Mouse (Mus musculus) midbrain, postnatal 0 days (tissue): ENCODE measurements around the gene Inafm1. TPM values are rescaled to one million over a fixed set of nuclear protein-coding genes. Genes with fewer than 3 reads are reported as not detected.
A peak's percentile ranks its signal among the peaks of the same experiment; 100 is the strongest.
"Not testable (repeated sequence)": the region's sequence is repeated elsewhere in the genome, so short reads cannot be mapped to it uniquely, and the experiment has no call there.

Experiments
- ATAC-seq: fragments of 200-750 bp; cut with Nextera tagmentation; 2 replicates; pipeline ENCODE4 v1.8.0; 2017; ENCODE audit warnings: moderate number of reproducible peaks, mild to moderate bottlenecking, moderate TSS enrichment, moderate library complexity; ENCODE audit not compliant: low FRiP score
- DNase-seq: peaks from one replicate; pipeline ENCODE4 v3.0.0-alpha.2; 2015; ENCODE audit warnings: low spot score
- H3K27ac ChIP-seq: fragments of 300-500 bp; sonication (generic); 2 replicates; pipeline ENCODE4 v1.5.1; 2014; ENCODE audit warnings: low read depth, mild to moderate bottlenecking, low read length, mixed read lengths
- H3K27me3 ChIP-seq: fragments of 300-500 bp; sonication (generic); 2 replicates; pipeline ENCODE4 v1.6.1; 2014; ENCODE audit warnings: low read length, control low read depth, mixed read lengths; ENCODE audit not compliant: insufficient read depth
- H3K36me3 ChIP-seq: fragments of 300-500 bp; sonication (generic); 2 replicates; pipeline ENCODE4 v1.6.1; 2014; ENCODE audit warnings: low read length, control low read depth, mixed read lengths; ENCODE audit not compliant: insufficient read depth
- H3K4me1 ChIP-seq: fragments of 300-500 bp; sonication (generic); 2 replicates; pipeline ENCODE4 v1.6.1; 2014; ENCODE audit warnings: mild to moderate bottlenecking, control low read depth, antibody characterized with exemption, low read length, mixed read lengths; ENCODE audit not compliant: insufficient read depth
- H3K4me2 ChIP-seq: fragments of 300-500 bp; sonication (generic); 2 replicates; pipeline ENCODE4 v1.6.1; 2014; ENCODE audit warnings: low read depth, mild to moderate bottlenecking, low read length, mixed read lengths; ENCODE audit not compliant: poor library complexity, severe bottlenecking
- H3K4me3 ChIP-seq: fragments of 300-500 bp; sonication (generic); 2 replicates; pipeline ENCODE4 v1.5.1; 2014; ENCODE audit warnings: low read depth, mild to moderate bottlenecking, low read length, moderate library complexity
- H3K9ac ChIP-seq: fragments of 300-500 bp; sonication (generic); replicated peaks from 2 replicates; pipeline ENCODE4 v1.6.1; 2014; ENCODE audit warnings: mild to moderate bottlenecking, low read length, moderate library complexity, mixed read lengths; ENCODE audit not compliant: poor library complexity, severe bottlenecking
- H3K9me3 ChIP-seq: fragments of 300-500 bp; sonication (generic); 2 replicates; pipeline ENCODE4 v1.6.1; 2016; ENCODE audit warnings: low read length, control low read depth
- CTCF ChIP-seq: IDR thresholded peaks from 2 replicates; pipeline ENCODE4 v1.5.1; 2016; ENCODE audit warnings: antibody characterized with exemption, mild to moderate bottlenecking
- WGBS: fragments of 180-500 bp; shearing (Covaris S2); extraction: QIAGEN DNeasy Blood & Tissue Kit; methylation state at CpG from one replicate; pipeline ENCODE4 v1.1.7; 2014; 5-methylcytosine and 5-hydroxymethylcytosine counted together
- polyA plus RNA-seq: library from polyadenylated mRNA; unstranded; fragments of >200 nt; fragmentation: Nextera tagmentation; extraction: Ambion mirVana; gene quantifications from 2 replicates; pipeline ENCODE4 v1.2.1, GENCODE M21; 2015
- total RNA-seq: library from RNA; depleted of rRNA; stranded (reverse); fragments of >200 nt; gene quantifications from 2 replicates; pipeline ENCODE4 v1.2.3, GENCODE M21; 2014

The Inafm1 gene
- total and polyA plus RNA-seq, 2 experiments from 2014 or later: 60.5 to 84.2 TPM

DNA sequence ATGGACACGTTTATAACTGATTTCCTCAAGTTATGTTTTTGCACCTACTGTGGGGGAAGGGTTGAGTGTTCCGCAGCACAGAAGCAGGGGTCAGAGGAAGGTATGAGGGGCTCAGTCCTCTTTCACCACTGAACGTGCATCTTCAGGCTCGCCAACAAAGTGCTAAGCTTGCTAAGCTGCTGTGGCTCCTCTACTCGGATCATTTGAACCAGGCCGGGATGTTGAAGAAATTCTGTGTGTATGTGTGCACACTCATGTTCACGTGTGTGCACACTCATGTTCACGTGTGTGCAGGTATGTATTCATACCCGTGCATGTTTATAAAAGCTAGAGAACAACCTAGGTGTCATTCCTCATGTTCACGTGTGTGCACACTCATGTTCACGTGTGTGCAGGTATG is 7.6 kb downstream of the Inafm1 start:
- WGBS: 88% methylated on average over 11 of the region's 11 CpGs
- Histone ChIP-seq H3K27ac (no peak overlapping the region), H3K27me3 (no peaks in the 10 kb centered on the region), H3K4me1 (peaks cover 2% of the 10 kb centered on the region; the same call in 1 of the 2 replicates), H3K4me3 (no peak overlapping the region), H3K9ac (no peak overlapping the region), H3K9me3 (no peaks in the 10 kb centered on the region), H3K4me2 (no peak overlapping the region), H3K36me3 (no peaks in the 10 kb centered on the region)
- DNase-seq: no peak
- ATAC-seq: no peak
- TF ChIP-seq CTCF: no peak

DNA sequence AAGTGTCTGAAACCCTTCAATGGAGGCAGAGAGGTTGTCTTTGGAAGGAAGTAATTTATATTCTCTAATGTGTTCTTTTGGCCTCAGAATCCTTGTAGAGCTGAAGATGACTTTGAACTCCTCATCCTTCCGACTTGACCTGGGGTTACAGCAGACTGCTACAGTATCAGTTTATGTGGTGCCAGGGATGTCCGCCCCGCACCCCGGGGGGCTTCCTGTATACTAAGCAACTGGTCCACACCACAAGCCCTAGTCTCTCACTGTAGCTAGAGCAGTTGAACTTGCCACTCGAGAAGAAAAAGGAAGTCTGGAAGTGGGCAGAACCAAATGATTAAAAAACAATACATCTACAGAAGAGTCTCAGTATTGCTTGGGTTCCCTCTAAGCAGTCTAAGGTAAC is 9.6 kb downstream of the Inafm1 start:
- no peak overlapping the region for H3K9ac ChIP-seq
- 79% methylated on average over 5 of the region's 5 CpGs for WGBS
- H3K4me3 ChIP-seq: no peak overlapping the region
- H3K4me2 ChIP-seq: no peak overlapping the region
- no peaks in the 10 kb centered on the region for H3K9me3 ChIP-seq
- H3K27ac ChIP-seq: no peak overlapping the region
- DNase-seq: no peak
- TF ChIP-seq CTCF: no peak
- no peak for ATAC-seq
- no peaks in the 10 kb centered on the region for H3K27me3 ChIP-seq
- no peaks in the 10 kb centered on the region for H3K36me3 ChIP-seq
- H3K4me1 ChIP-seq: no peaks in the 10 kb centered on the region

- 31% methylated on average over 8 of the region's 8 CpGs for WGBS
- Histone ChIP-seq H3K9ac (no peak overlapping the region), H3K4me1 (no peaks in the 10 kb centered on the region), H3K36me3 (no peaks in the 10 kb centered on the region), H3K27ac (no peak overlapping the region), H3K4me2 (no peak overlapping the region), H3K9me3 (no peaks in the 10 kb centered on the region), H3K27me3 (no peaks in the 10 kb centered on the region), H3K4me3 (no peak overlapping the region)
- TF ChIP-seq CTCF: peak; percentile 78
- peak; percentile 86 for DNase-seq
- no peak for ATAC-seq
Observed at GRCm38 (mm10) chr7:16263015-16263787, 10.2 kb downstream of the Inafm1 start.

- H3K27ac ChIP-seq: no peak overlapping the region
- H3K4me2 ChIP-seq: no peak overlapping the region
- no peak for DNase-seq
- no peaks in the 10 kb centered on the region for H3K4me1 ChIP-seq
- WGBS: 95% methylated on average over 1 of the region's 1 CpGs
- H3K27me3 ChIP-seq: no peaks in the 10 kb centered on the region
- H3K9ac ChIP-seq: no peak overlapping the region
- ATAC-seq: no peak
- no peak overlapping the region for H3K4me3 ChIP-seq
- H3K36me3 ChIP-seq: no peaks in the 10 kb centered on the region
- H3K9me3 ChIP-seq: no peaks in the 10 kb centered on the region
- TF ChIP-seq CTCF: no peak
Observed at GRCm38 (mm10) chr7:16261097-16261496, 12.3 kb downstream of the Inafm1 start.

DNA sequence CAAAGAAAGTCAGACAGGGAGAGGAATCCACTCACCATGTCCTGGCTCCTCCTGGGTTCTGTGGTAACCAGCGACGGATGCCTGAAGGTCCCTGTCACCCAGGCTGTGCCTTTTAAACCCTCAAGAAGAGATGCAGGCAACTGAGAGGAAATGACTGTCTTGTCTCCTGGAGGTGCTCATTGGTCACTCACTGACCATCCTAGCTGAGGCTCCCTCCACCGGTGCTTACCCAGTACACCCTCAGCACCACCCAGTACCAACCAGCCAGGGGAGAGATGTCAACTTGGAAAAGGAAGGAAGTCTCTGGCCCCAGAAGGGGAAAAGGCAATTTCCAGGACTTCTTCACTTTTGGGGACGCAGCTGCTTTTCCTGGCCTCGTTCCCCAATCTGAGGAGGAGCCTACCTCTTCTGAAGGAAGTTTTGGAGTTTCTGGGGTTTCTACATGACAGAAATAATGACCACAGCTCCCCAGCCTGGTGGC is 14.3 kb downstream of the Inafm1 start, which contains the start of gene C5ar1:
Gene C5ar1 (minus strand): TSS at position 431 of the 481 bp plus-strand sequence.
- DNase-seq (no peak), ATAC-seq (no peak)
- Histone ChIP-seq H3K4me2 (no peak within 1 kb of the TSS), H3K9ac (no peak within 1 kb of the TSS), H3K9me3 (no peaks in the 10 kb centered on the region), H3K4me3 (no peak within 1 kb of the TSS), H3K27ac (no peak within 1 kb of the TSS), H3K36me3 (no peaks in the 10 kb centered on the region), H3K27me3 (no peaks in the 10 kb centered on the region), H3K4me1 (no peaks in the 10 kb centered on the region)
- 93% methylated on average over 5 of the region's 5 CpGs for WGBS
- no peak for TF ChIP-seq CTCF

GRCm38 (mm10) chr7:16257830-16258229 is 15.6 kb downstream of the Inafm1 start:
- H3K27me3 ChIP-seq: no peaks in the 10 kb centered on the region
- DNase-seq (no peak), ATAC-seq (no peak)
- H3K4me1 ChIP-seq: no peaks in the 10 kb centered on the region
- no peaks in the 10 kb centered on the region for H3K36me3 ChIP-seq
- WGBS: 90% methylated on average over 11 of the region's 11 CpGs
- no peaks in the 10 kb centered on the region for H3K9me3 ChIP-seq
- no peak overlapping the region for H3K9ac ChIP-seq
- no peak for TF ChIP-seq CTCF
- no peak overlapping the region for H3K4me3 ChIP-seq
- H3K27ac ChIP-seq: no peak overlapping the region
- no peak overlapping the region for H3K4me2 ChIP-seq

DNA sequence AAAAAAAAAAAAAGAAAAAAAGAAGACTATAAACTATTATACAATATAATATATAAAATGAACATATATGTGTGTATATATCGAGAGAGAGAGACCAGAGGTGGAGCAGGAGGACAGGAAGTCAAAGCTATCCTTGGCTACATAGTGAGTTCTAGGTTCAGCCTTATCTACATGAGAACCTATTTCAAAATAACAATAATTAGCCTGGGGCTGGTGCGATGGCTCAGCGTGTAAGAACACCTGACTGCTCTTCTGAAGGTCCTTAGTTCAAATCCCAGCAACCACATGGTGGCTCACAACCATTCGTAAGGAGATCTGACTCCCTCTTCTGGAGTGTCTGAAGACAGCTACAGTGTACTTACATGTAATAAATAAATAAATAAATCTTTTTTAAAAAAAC is 17.5 kb downstream of the Inafm1 start:
- H3K27ac ChIP-seq, H3K9me3 ChIP-seq, DNase-seq, ATAC-seq, H3K4me1 ChIP-seq, H3K9ac ChIP-seq, H3K4me3 ChIP-seq, H3K27me3 ChIP-seq, H3K4me2 ChIP-seq, H3K36me3 ChIP-seq: not testable (repeated sequence)
- 85% methylated on average over 4 of the region's 4 CpGs for WGBS
